17 mouse cellular contexts compared by ENCODE assay signal in genomic region chr17:66960557-66960956, GRCm38 (mm10).
DNase-seq lines count a peak whose midpoint lies in the region; ATAC-seq lines count a peak whose summit lies in the region.
"Had no signal": no experiment of that assay in that cellular context is flagged by ENCODE, and none has a peak within 500 bp of the region (broad histone marks: within the 10 kb centered on the region; RNA-seq: fewer than 3 reads in every experiment).

No protein-coding gene starts in this region.

- H3K4me3 ChIP-seq in hindbrain, embryonic 13.5 days = no peak overlapping the region
- no peak overlapping the region for H3K4me3 ChIP-seq in hindbrain, embryonic 11.5 days (ENCODE audit: low read depth, low read length)
- no peak overlapping the region for H3K4me3 ChIP-seq in neural tube, embryonic 15.5 days (replicated peaks)
- H3K4me3 ChIP-seq: embryonic facial prominence, embryonic 10.5 days; embryonic facial prominence, embryonic 12.5 days; forebrain, embryonic 13.5 days; forebrain, embryonic 15.5 days had no signal

- no peaks in the 10 kb centered on the region for H3K36me3 ChIP-seq in hindbrain, embryonic 13.5 days
- no peaks in the 10 kb centered on the region for H3K36me3 ChIP-seq in hindbrain, embryonic 11.5 days (ENCODE audit: control insufficient read depth, insufficient read depth, low read length)
- no peaks in the 10 kb centered on the region for H3K36me3 ChIP-seq in neural tube, embryonic 15.5 days
- H3K36me3 ChIP-seq: embryonic facial prominence, embryonic 10.5 days; embryonic facial prominence, embryonic 12.5 days; forebrain, embryonic 15.5 days; G1E had no signal

- H3K4me1 ChIP-seq in hindbrain, embryonic 13.5 days (replicated peaks) = peaks cover 16% of the 10 kb centered on the region
- no peaks in the 10 kb centered on the region for H3K4me1 ChIP-seq in hindbrain, embryonic 11.5 days (replicated peaks; ENCODE audit: control insufficient read depth, insufficient read depth, low read length)
- H3K4me1 ChIP-seq in neural tube, embryonic 15.5 days = peaks cover 8% of the 10 kb centered on the region
- H3K4me1 ChIP-seq: forebrain, embryonic 13.5 days; forebrain, embryonic 15.5 days had no signal

- H3K27ac ChIP-seq in hindbrain, embryonic 13.5 days = 0 out of 2 replicates have a peak overlapping the region, but pooled peaks have one; percentile 58
- no peak overlapping the region for H3K27ac ChIP-seq in hindbrain, embryonic 11.5 days (ENCODE audit: low read depth, low read length)
- H3K27ac ChIP-seq in neural tube, embryonic 15.5 days (replicated peaks) = 0 out of 2 replicates have a peak overlapping the region, but pooled peaks have one; percentile 3
- H3K27ac ChIP-seq: embryonic facial prominence, embryonic 10.5 days; embryonic facial prominence, embryonic 12.5 days; forebrain, embryonic 13.5 days; forebrain, embryonic 15.5 days had no signal

- no peaks in the 10 kb centered on the region for H3K9me3 ChIP-seq in hindbrain, embryonic 13.5 days
- H3K9me3 ChIP-seq in hindbrain, embryonic 11.5 days (ENCODE audit: control insufficient read depth, low read length) = no peaks in the 10 kb centered on the region
- H3K9me3 ChIP-seq in neural tube, embryonic 15.5 days (replicated peaks) = no peaks in the 10 kb centered on the region
- H3K9me3 ChIP-seq: embryonic facial prominence, embryonic 10.5 days; embryonic facial prominence, embryonic 12.5 days; forebrain, embryonic 13.5 days; forebrain, embryonic 15.5 days had no signal

- no peak overlapping the region for H3K4me2 ChIP-seq in hindbrain, embryonic 13.5 days
- no peak overlapping the region for H3K4me2 ChIP-seq in hindbrain, embryonic 11.5 days (replicated peaks; ENCODE audit: low read depth, low read length)
- H3K4me2 ChIP-seq in neural tube, embryonic 15.5 days = no peak overlapping the region
- H3K4me2 ChIP-seq: embryonic facial prominence, embryonic 12.5 days; forebrain, embryonic 13.5 days; forebrain, embryonic 15.5 days had no signal

- no peak overlapping the region for H3K9ac ChIP-seq in hindbrain, embryonic 13.5 days
- no peak overlapping the region for H3K9ac ChIP-seq in hindbrain, embryonic 11.5 days (ENCODE audit: low read depth, low read length)
- H3K9ac ChIP-seq in neural tube, embryonic 15.5 days (replicated peaks) = no peak overlapping the region
- H3K9ac ChIP-seq: embryonic facial prominence, embryonic 12.5 days; forebrain, embryonic 13.5 days; forebrain, embryonic 15.5 days; forebrain, postnatal 0 days had no signal

- ATAC-seq in hindbrain, embryonic 13.5 days (ENCODE audit: low FRiP score) = no peak
- no peak for ATAC-seq in hindbrain, embryonic 11.5 days (ENCODE audit: low FRiP score)
- ATAC-seq in neural tube, embryonic 15.5 days (ENCODE audit: low FRiP score) = no peak
- ATAC-seq: activated CD4-positive, CD25-positive, alpha-beta regulatory T cell, adult 4 months; CD4-positive, CD25-positive, alpha-beta regulatory T cell, adult 4 months; forebrain, embryonic 13.5 days; forebrain, embryonic 15.5 days; forebrain, postnatal 0 days had no signal

- no peak for DNase-seq in hindbrain, embryonic 11.5 days (ENCODE audit: low spot score)
- DNase-seq in Muller cell, postnatal 12 days (ENCODE audit: inconsistent ontology term) = peak; percentile 79
- no peak for DNase-seq in thymus, postnatal 10 days (ENCODE audit: low spot score in 2 of 2)
- DNase-seq: B cell, adult 2 months; cerebellum, adult 11-12 months; cerebellum, adult 9-10 months; forebrain, postnatal 0 days had no signal

- no peaks in the 10 kb centered on the region for H3K27me3 ChIP-seq in hindbrain, embryonic 13.5 days
- H3K27me3 ChIP-seq in hindbrain, embryonic 11.5 days (ENCODE audit: control insufficient read depth, insufficient read depth, low read length) = no peaks in the 10 kb centered on the region
- no peaks in the 10 kb centered on the region for H3K27me3 ChIP-seq in neural tube, embryonic 15.5 days (replicated peaks)
- H3K27me3 ChIP-seq: CH12.LX; embryonic facial prominence, embryonic 12.5 days; forebrain, embryonic 13.5 days; forebrain, embryonic 15.5 days had no signal

- WGBS in hindbrain, embryonic 13.5 days = 81% methylated on average over 6 of the region's 6 CpGs
- 84% methylated on average over 6 of the region's 6 CpGs for WGBS in hindbrain, embryonic 11.5 days
- 69% methylated on average over 6 of the region's 6 CpGs for WGBS in neural tube, embryonic 15.5 days
